Mouse (Mus musculus): ENCODE data around the gene Pnma5.

- no peak for TF ChIP-seq ZNF384 (IDR thresholded peaks at IDR 0.05; ENCODE audit: low read depth, low read length)
- TF ChIP-seq HCFC1 (IDR thresholded peaks at IDR 0.05; ENCODE audit: borderline replicate concordance, insufficient read depth, low read length): no peak
- TF ChIP-seq ZC3H11A (IDR thresholded peaks at IDR 0.05; ENCODE audit: borderline replicate concordance, low read depth, low read length): no peak
These were observed 46.3 kb downstream of the Pnma5 start for GRCm38 (mm10) chrX:72990581-72990980.

All from ES-E14 (cell line).